In the genomic region with DNA sequence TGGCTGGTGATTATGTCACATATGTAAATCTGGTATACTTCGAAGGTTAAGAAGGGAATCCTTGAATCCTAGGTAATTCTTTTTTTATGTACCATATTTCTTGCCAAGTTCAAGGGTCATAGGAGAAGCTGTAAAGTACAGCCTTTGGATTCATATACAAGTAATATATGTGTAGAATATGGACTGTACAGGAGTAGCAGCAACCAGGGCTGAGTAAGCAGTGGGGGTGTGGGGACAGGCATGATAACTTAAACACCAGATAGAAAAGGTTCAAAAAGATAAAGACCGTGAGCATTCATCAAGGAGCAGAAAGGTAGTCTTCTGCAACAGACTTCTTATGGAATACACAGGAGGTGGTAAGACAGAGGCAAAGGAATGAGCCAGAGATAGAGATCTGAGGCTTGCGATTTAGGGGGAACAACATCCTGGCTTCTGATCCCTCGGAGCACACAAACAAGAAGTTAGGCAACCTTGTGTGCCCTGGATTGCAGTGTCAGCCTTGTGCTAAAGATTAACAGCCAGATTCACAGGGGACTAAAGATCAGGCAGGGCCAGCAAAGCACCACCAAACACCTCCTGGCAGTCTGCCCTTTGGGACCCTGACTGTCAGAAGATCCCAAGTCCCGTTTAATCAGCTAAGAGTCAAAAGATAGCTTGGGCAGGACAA, we compare ENCODE assay signal across 18 mouse cellular contexts. TPM values are rescaled to one million over a fixed set of nuclear protein-coding genes. Genes with fewer than 3 reads are reported as not detected.
DNase-seq lines count a peak whose midpoint lies in the region; ATAC-seq and TF ChIP-seq lines count a peak whose summit lies in the region.
"Had no signal": no experiment of that assay in that cellular context is flagged by ENCODE, and none has a peak within 500 bp of the region (broad histone marks: within the 10 kb centered on the region; RNA-seq: fewer than 3 reads in every experiment).

No protein-coding gene starts in this region.

- H3K27me3 ChIP-seq in heart, embryonic 14.5 days (ENCODE audit: control insufficient read depth, insufficient read depth, low read length), result no peaks in the 10 kb centered on the region
- H3K27me3 ChIP-seq in kidney, adult 2 months (replicated peaks; ENCODE audit: control insufficient read depth, insufficient read depth, low read length), result no peaks in the 10 kb centered on the region
- no peaks in the 10 kb centered on the region for H3K27me3 ChIP-seq in liver, embryonic 16.5 days (ENCODE audit: control insufficient read depth, insufficient read depth, low read depth, low read length)
- H3K27me3 ChIP-seq: embryonic facial prominence, embryonic 13.5 days; midbrain, embryonic 12.5 days had no signal

- H3K4me2 ChIP-seq in heart, embryonic 14.5 days (ENCODE audit: low read length), result no peak overlapping the region
- 0 out of 2 replicates have a peak overlapping the region, but pooled peaks have one; percentile 15 for H3K4me2 ChIP-seq in liver, embryonic 16.5 days (ENCODE audit: low read depth, low read length)
- H3K4me2 ChIP-seq: embryonic facial prominence, embryonic 13.5 days; limb, embryonic 12.5 days; midbrain, embryonic 12.5 days had no signal

- ATAC-seq in heart, embryonic 14.5 days (ENCODE audit: insufficient number of reproducible peaks, insufficient read depth, low FRiP score, low read depth), result no peak
- ATAC-seq in liver, embryonic 16.5 days (ENCODE audit: low read depth), result peak; percentile 91
- ATAC-seq: inflammation-experienced regulatory T-cells, adult 6 months had no signal

- H3K4me3 ChIP-seq in heart, embryonic 14.5 days (ENCODE audit: control insufficient read depth in 1 of 2, insufficient read depth in 1 of 2, low read depth in 1 of 2, low read length in 2 of 2), result no peak overlapping the region
- H3K4me3 ChIP-seq in kidney, adult 2 months (ENCODE audit: insufficient read depth, low read depth, low read length), result no peak overlapping the region
- no peak overlapping the region for H3K4me3 ChIP-seq in liver, embryonic 16.5 days (ENCODE audit: low read depth, low read length)
- H3K4me3 ChIP-seq: embryonic facial prominence, embryonic 13.5 days; forebrain, embryonic 10.5 days; limb, embryonic 12.5 days; midbrain, embryonic 12.5 days had no signal

- no peak for DNase-seq in heart, adult 9 months (ENCODE audit: low spot score in 2 of 2)
- DNase-seq in kidney, adult 2 months, result peak; percentile 92
- DNase-seq in kidney, postnatal 25 days, result peak; percentile 84 to 91
- DNase-seq in cerebellum, adult 8-10 months, result no peak
- no peak for DNase-seq in adrenal gland, adult 18-20 months (ENCODE audit: low spot score in 2 of 2)
- no peak for DNase-seq in adrenal gland, postnatal 10 days
- DNase-seq: adrenal gland, postnatal 25 days; lung, postnatal 14 days; right cerebral cortex, postnatal 14 days; thymus, adult 2 months had no signal

- H3K4me1 ChIP-seq in heart, embryonic 14.5 days (ENCODE audit: control insufficient read depth in 2 of 2, insufficient read depth in 2 of 2, low read length in 2 of 2), result peaks cover 13 to 62% of the 10 kb centered on the region in 2 experiments
- peaks cover 37% of the 10 kb centered on the region for H3K4me1 ChIP-seq in kidney, adult 2 months (ENCODE audit: control insufficient read depth, insufficient read depth, low read length)
- no peaks in the 10 kb centered on the region for H3K4me1 ChIP-seq in liver, embryonic 16.5 days (ENCODE audit: control insufficient read depth, low read depth, low read length)
- H3K4me1 ChIP-seq: embryonic facial prominence, embryonic 13.5 days; forebrain, embryonic 10.5 days; midbrain, embryonic 12.5 days had no signal

- peak overlapping the region; percentile 30 to 88 for H3K27ac ChIP-seq in heart, embryonic 14.5 days (replicated peaks in 1 of 2; ENCODE audit: control insufficient read depth in 1 of 2, insufficient read depth in 1 of 2, low read depth in 2 of 2, low read length in 2 of 2)
- peak overlapping the region; percentile 96 for H3K27ac ChIP-seq in kidney, adult 2 months (ENCODE audit: insufficient read depth, low read depth, low read length)
- peak overlapping the region; percentile 71 for H3K27ac ChIP-seq in liver, embryonic 16.5 days (ENCODE audit: low read length)
- H3K27ac ChIP-seq: embryonic facial prominence, embryonic 13.5 days; forebrain, embryonic 10.5 days; limb, embryonic 12.5 days; midbrain, embryonic 12.5 days had no signal

- H3K9me3 ChIP-seq in heart, embryonic 14.5 days (ENCODE audit: control insufficient read depth, low read length), result no peaks in the 10 kb centered on the region
- H3K9me3 ChIP-seq in liver, embryonic 16.5 days (replicated peaks; ENCODE audit: control insufficient read depth, low read length), result no peaks in the 10 kb centered on the region
- H3K9me3 ChIP-seq: embryonic facial prominence, embryonic 13.5 days; forebrain, embryonic 10.5 days; limb, embryonic 12.5 days; midbrain, embryonic 12.5 days had no signal

- no peak for TF ChIP-seq POLR2A in kidney, adult 2 months (IDR thresholded peaks at IDR 0.05; ENCODE audit: low read depth, low read length)

- 0 out of 2 replicates have a peak overlapping the region, but pooled peaks have one; percentile 14 for H3K9ac ChIP-seq in heart, embryonic 14.5 days (ENCODE audit: low read length)
- no peak overlapping the region for H3K9ac ChIP-seq in liver, embryonic 16.5 days (ENCODE audit: low read depth, low read length)
- H3K9ac ChIP-seq: embryonic facial prominence, embryonic 13.5 days; limb, embryonic 12.5 days; midbrain, embryonic 12.5 days had no signal

- WGBS in heart, embryonic 14.5 days, result 57% methylated on average over 5 of the region's 5 CpGs
- WGBS in kidney, adult 2 months, result 41% methylated on average over 5 of the region's 5 CpGs
- 41% methylated on average over 5 of the region's 5 CpGs for WGBS in liver, embryonic 16.5 days (ENCODE audit: insufficient replicate concordance)

- H3K36me3 ChIP-seq in heart, embryonic 14.5 days (ENCODE audit: control insufficient read depth, insufficient read depth, low read length), result no peaks in the 10 kb centered on the region
- no peaks in the 10 kb centered on the region for H3K36me3 ChIP-seq in kidney, adult 2 months (ENCODE audit: control insufficient read depth, insufficient read depth, low read length)
- no peaks in the 10 kb centered on the region for H3K36me3 ChIP-seq in liver, embryonic 16.5 days (ENCODE audit: control insufficient read depth, insufficient read depth)
- H3K36me3 ChIP-seq: embryonic facial prominence, embryonic 13.5 days; forebrain, embryonic 10.5 days; G1E; limb, embryonic 12.5 days; midbrain, embryonic 12.5 days had no signal

- TF ChIP-seq CTCF in kidney, adult 2 months (conservative IDR thresholded peaks at IDR 0.05; ENCODE audit: insufficient read depth, insufficient read length, low read depth, low read length), result no peak

RNA-seq across cellular contexts. Expression of gene Ppargc1a, which starts 39.9 kb away (rescaled TPM):
- polyA plus RNA-seq in heart, embryonic 14.5 days (2014; fragmentation: Nextera tagmentation; extraction: Ambion mirVana), result 66.9 and 73.8 TPM in 2 replicates
- 23.0 and 23.1 TPM in 2 replicates for polyA plus RNA-seq in kidney, adult 2 months (2012; rRNA removed)
- 3.5 and 4.3 TPM in 2 replicates for polyA plus RNA-seq in liver, embryonic 16.5 days (2015; fragmentation: Nextera tagmentation; extraction: Ambion mirVana)
- 10 to 100 TPM; 15.8 to 64.3 TPM for total RNA-seq in adrenal gland, adult 18-20 months (2021)
- 10 to 100 TPM; 34.5 to 47.2 TPM for total RNA-seq in adrenal gland, postnatal 10 days (2021)
- polyA plus RNA-seq: G1E had no signal

Comparison
In these comparisons a context has a peak if more than half of its experiments do, and no peak if none do; other contexts are left out.
1. DNase-seq: peak in kidney, adult 2 months (single experiment) and kidney, postnatal 25 days (2 of 2); none in heart, adult 9 months (0 of 2), cerebellum, adult 8-10 months (single experiment), adrenal gland, adult 18-20 months (0 of 2) and adrenal gland, postnatal 10 days (single experiment).
2. Peak in every context shown above with its lines, with median percentiles within 50 percentile points of each other: H3K27ac ChIP-seq.